ENCODE assay signal across 10 mouse cellular contexts in genomic region chr17:27042840-27043239, GRCm38 (mm10). TPM values are rescaled to one million over a fixed set of nuclear protein-coding genes. Genes with fewer than 3 reads are reported as not detected.
DNase-seq lines count a peak whose midpoint lies in the region; TF ChIP-seq lines count a peak whose summit lies in the region.
"Had no signal": no experiment of that assay in that cellular context is flagged by ENCODE, and none has a peak within 500 bp of the region (broad histone marks: within the 10 kb centered on the region; RNA-seq: fewer than 3 reads in every experiment).

No protein-coding gene starts in this region.

- peaks cover 35% of the 10 kb centered on the region for H3K4me1 ChIP-seq in spleen, adult 2 months (ENCODE audit: control insufficient read depth, insufficient read depth, insufficient read length)
- peaks cover 46% of the 10 kb centered on the region for H3K4me1 ChIP-seq in bone marrow macrophage, adult 2 months (ENCODE audit: control insufficient read depth, insufficient read depth, low read length)

- WGBS in spleen, adult 2 months: 17% methylated on average over 6 of the region's 6 CpGs

- H3K27ac ChIP-seq in spleen, adult 2 months (ENCODE audit: insufficient read depth, low read length): peak overlapping the region; percentile 82
- peak overlapping the region; percentile 71 for H3K27ac ChIP-seq in bone marrow macrophage, adult 2 months (ENCODE audit: insufficient read depth, low read depth, low read length)
- H3K27ac ChIP-seq: forebrain, embryonic 15.5 days had no signal

- no peak for TF ChIP-seq POLR2A in spleen, adult 2 months (IDR thresholded peaks at IDR 0.05; ENCODE audit: low read depth, low read length)
- no peak for TF ChIP-seq POLR2A in bone marrow macrophage, adult 2 months (IDR thresholded peaks at IDR 0.05; ENCODE audit: borderline replicate concordance, low read depth, low read length)

- no peak overlapping the region for H3K4me3 ChIP-seq in spleen, adult 2 months (ENCODE audit: extremely low read depth, insufficient read depth, insufficient read length)
- H3K4me3 ChIP-seq in bone marrow macrophage, adult 2 months (ENCODE audit: insufficient read depth, low read length): no peak overlapping the region
- H3K4me3 ChIP-seq: forebrain, embryonic 15.5 days had no signal

- no peak for DNase-seq in spleen, adult 2 months (ENCODE audit: low read depth in 1 of 2, low spot score in 2 of 2)
- no peak for DNase-seq in spleen, adult 12 weeks (ENCODE audit: low spot score)
- peak; percentile 47 for DNase-seq in kidney, postnatal 14 days
- peak; percentile 71 for DNase-seq in splenic B cell, adult 2 months (ENCODE audit: low read depth, low spot score)
- no peak for DNase-seq in left cerebral cortex, adult 18-20 months (ENCODE audit: low spot score in 2 of 2)
- DNase-seq in adrenal gland, adult 18-20 months (ENCODE audit: low spot score in 2 of 2): no peak
- DNase-seq: heart, postnatal 14 days; retina, postnatal 1 day had no signal

- H3K36me3 ChIP-seq in spleen, adult 2 months (ENCODE audit: control insufficient read depth, insufficient read depth, low read length): no peaks in the 10 kb centered on the region
- H3K36me3 ChIP-seq in splenic B cell, adult 2 months (ENCODE audit: control insufficient read depth, insufficient read depth, low read length, poor library complexity, severe bottlenecking): no peaks in the 10 kb centered on the region
- H3K36me3 ChIP-seq: forebrain, embryonic 15.5 days had no signal

- no peaks in the 10 kb centered on the region for H3K27me3 ChIP-seq in spleen, adult 2 months (ENCODE audit: control insufficient read depth, insufficient read depth, low read length)
- H3K27me3 ChIP-seq in splenic B cell, adult 2 months (ENCODE audit: control insufficient read depth, insufficient read depth, low read length, poor library complexity, severe bottlenecking): no peaks in the 10 kb centered on the region
- H3K27me3 ChIP-seq: forebrain, embryonic 15.5 days had no signal

- no peak for TF ChIP-seq CTCF in spleen, adult 2 months (IDR thresholded peaks at IDR 0.05; ENCODE audit: extremely low read depth, insufficient read depth, insufficient read length, insufficient replicate concordance)
- TF ChIP-seq CTCF in bone marrow macrophage, adult 2 months (IDR thresholded peaks at IDR 0.05; ENCODE audit: low read depth, low read length): no peak

RNA-seq across cellular contexts. Expression of gene Bak1, which starts 14.0 kb away (rescaled TPM):
- 50.3 and 67.8 TPM in 2 replicates for polyA plus RNA-seq in spleen, adult 2 months (2012; rRNA removed)
- polyA plus RNA-seq in bone marrow macrophage, adult 2 months (2012; ENCODE audit: insufficient read depth, insufficient read length, missing spikeins): 60.8 and 83.0 TPM in 2 replicates
- total RNA-seq in left cerebral cortex, adult 18-20 months (2021): 10 to 100 TPM; 12.0 to 13.0 TPM
- total RNA-seq in adrenal gland, adult 18-20 months (2021): 10 to 100 TPM; 27.2 to 31.0 TPM

RNA-seq across cellular contexts. Expression of gene Itpr3, which starts 14.3 kb away (rescaled TPM):
- 50.9 and 61.4 TPM in 2 replicates for polyA plus RNA-seq in spleen, adult 2 months (2012; rRNA removed)
- 3.1 and 3.5 TPM in 2 replicates for polyA plus RNA-seq in bone marrow macrophage, adult 2 months (2012; ENCODE audit: insufficient read depth, insufficient read length, missing spikeins)
- total RNA-seq in left cerebral cortex, adult 18-20 months (2021): 1 to 10 TPM; 2.8 to 3.0 TPM
- 1 to 10 TPM; 5.5 to 6.2 TPM for total RNA-seq in adrenal gland, adult 18-20 months (2021)

Comparison
In these comparisons a context has a peak if more than half of its experiments do, and no peak if none do; other contexts are left out.
1. DNase-seq: peak in kidney, postnatal 14 days (single experiment) and splenic B cell, adult 2 months (single experiment); none in spleen, adult 2 months (0 of 2), spleen, adult 12 weeks (single experiment), left cerebral cortex, adult 18-20 months (0 of 2) and adrenal gland, adult 18-20 months (0 of 2).